Mouse (Mus musculus): ENCODE data around the gene Olfr655.

Gene Olfr655

GRCm38 (mm10) chr7:104601679-104602078, at the start of gene Olfr655:
Olfr655 (minus strand) TSS chr7:104601779.
- DNase-seq: no peak

- DNase-seq: peak; percentile 6 to 12
Measured at GRCm38 (mm10) chr7:104646841-104647482, 45.4 kb upstream of the Olfr655 start, which contains the start of gene Olfr658. Olfr658 (minus strand) TSS chr7:104647305.

- no peak for DNase-seq
Measured at GRCm38 (mm10) chr7:104624494-104624893, 22.9 kb upstream of the Olfr655 start, which contains the start of gene Olfr657. Olfr657 (plus strand) TSS chr7:104624794.

GRCm38 (mm10) chr7:104613655-104614054, 12.1 kb upstream of the Olfr655 start, which contains the start of gene Olfr656:
Olfr656 (plus strand) TSS chr7:104613955.
- DNase-seq: no peak

GRCm38 (mm10) chr7:104604727-104605126, 3.1 kb upstream of the Olfr655 start:
- DNase-seq: no peak

GRCm38 (mm10) chr7:104603173-104603572, 1.6 kb upstream of the Olfr655 start:
- peak; percentile 39 to 49 for DNase-seq

- DNase-seq: no peak
Measured at GRCm38 (mm10) chr7:104588274-104588673, 13.3 kb downstream of the Olfr655 start.

GRCm38 (mm10) chr7:104586725-104587124, 14.9 kb downstream of the Olfr655 start, which contains the start of gene Olfr654:
Olfr654 (plus strand) TSS chr7:104587025.
- no peak for DNase-seq

- DNase-seq: no peak
Measured at GRCm38 (mm10) chr7:104581429-104581828, 20.1 kb downstream of the Olfr655 start.

- DNase-seq: no peak
Measured at GRCm38 (mm10) chr7:104580846-104581245, 20.7 kb downstream of the Olfr655 start.

- DNase-seq: no peak
Measured at GRCm38 (mm10) chr7:104577014-104577413, 24.6 kb downstream of the Olfr655 start, which contains the start of gene Olfr653. Olfr653 (plus strand) TSS chr7:104577314.

- DNase-seq: no peak
Measured at GRCm38 (mm10) chr7:104560601-104561000, 41.0 kb downstream of the Olfr655 start, which contains the start of gene Olfr652. Olfr652 (plus strand) TSS chr7:104560901.

GRCm38 (mm10) chr7:104552700-104553099, 48.9 kb downstream of the Olfr655 start:
- no peak for DNase-seq

GRCm38 (mm10) chr7:104549833-104550232, 51.7 kb downstream of the Olfr655 start, which contains the start of gene Olfr651:
Olfr651 (plus strand) TSS chr7:104550133.
- DNase-seq: no peak

All from thymus, postnatal 36 days (tissue).